Mouse (Mus musculus) midbrain, embryonic 10.5 days (tissue): ENCODE results near the gene H2afj. TPM values are rescaled to one million over a fixed set of nuclear protein-coding genes. Genes with fewer than 3 reads are reported as not detected.

Source experiments
- DNase-seq: peaks from one replicate; pipeline ENCODE4 v3.0.0-alpha.2; 2017; ENCODE audit warnings: low spot score
- H3K27ac ChIP-seq: fragments of 300-500 bp; sonication (generic); replicated peaks from 2 replicates; pipeline ENCODE4 v1.5.1; 2016; ENCODE audit warnings: mild to moderate bottlenecking
- H3K27me3 ChIP-seq: fragments of 300-500 bp; sonication (generic); 2 replicates; pipeline ENCODE4 v1.6.1; 2016; ENCODE audit warnings: low read depth, mild to moderate bottlenecking; ENCODE audit not compliant: poor library complexity, severe bottlenecking
- H3K36me3 ChIP-seq: fragments of 300-500 bp; sonication (generic); 2 replicates; pipeline ENCODE4 v1.6.1; 2016; ENCODE audit warnings: mild to moderate bottlenecking, moderate library complexity
- H3K4me1 ChIP-seq: fragments of 300-500 bp; sonication (generic); 2 replicates; pipeline ENCODE4 v1.6.1; 2016
- H3K4me3 ChIP-seq: fragments of 300-500 bp; sonication (generic); 2 replicates; pipeline ENCODE4 v1.5.1; 2016; ENCODE audit warnings: mild to moderate bottlenecking, moderate library complexity
- H3K9me3 ChIP-seq: fragments of 300-500 bp; sonication (generic); replicated peaks from 2 replicates; pipeline ENCODE4 v1.6.1; 2016; ENCODE audit warnings: mild to moderate bottlenecking
- WGBS: fragments of 180-500 bp; shearing (Covaris S2); methylation state at CpG from one replicate; pipeline ENCODE4 v1.1.7; 2016; 5-methylcytosine and 5-hydroxymethylcytosine counted together
- polyA plus RNA-seq: library from polyadenylated mRNA; unstranded; fragments of >200 nt; fragmentation: Nextera tagmentation; extraction: Ambion mirVana; gene quantifications from 2 replicates; pipeline ENCODE4 v1.2.1, GENCODE M21; 2016

Gene H2afj
- polyA plus RNA-seq, 1 experiment from 2014 or later = 102 TPM

DNA sequence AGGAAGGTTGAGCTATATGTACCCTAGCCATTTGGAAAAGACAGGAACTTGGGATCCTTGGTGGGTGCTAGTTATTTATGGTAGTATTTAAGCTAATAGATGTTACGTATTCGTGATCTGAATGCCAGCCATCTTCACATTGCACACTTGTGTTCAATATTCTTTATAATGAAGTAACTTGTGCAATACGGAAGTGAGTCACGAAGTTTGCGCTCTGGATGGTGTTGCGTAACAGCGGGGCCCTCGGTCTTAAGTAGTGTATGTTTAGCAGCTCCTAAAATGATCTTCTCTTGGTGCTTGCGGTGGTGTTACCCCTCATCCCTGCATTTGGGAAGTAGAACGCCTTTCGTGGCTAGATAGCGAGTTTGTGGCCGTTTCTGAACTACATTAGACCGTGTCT lies 1.0 kb downstream of the H2afj start:
- H3K4me1 ChIP-seq = peaks cover 33% of the 10 kb centered on the region
- peak overlapping the region; percentile 87 for H3K4me3 ChIP-seq
- peaks cover 38% of the 10 kb centered on the region for H3K36me3 ChIP-seq
- H3K27ac ChIP-seq = peak overlapping the region; percentile 85; the same call in 1 of the 2 replicates
- H3K9me3 ChIP-seq = no peaks in the 10 kb centered on the region
- WGBS = 39% methylated on average over 14 of the region's 14 CpGs
- DNase-seq = no peak
- H3K27me3 ChIP-seq = no peaks in the 10 kb centered on the region

DNA sequence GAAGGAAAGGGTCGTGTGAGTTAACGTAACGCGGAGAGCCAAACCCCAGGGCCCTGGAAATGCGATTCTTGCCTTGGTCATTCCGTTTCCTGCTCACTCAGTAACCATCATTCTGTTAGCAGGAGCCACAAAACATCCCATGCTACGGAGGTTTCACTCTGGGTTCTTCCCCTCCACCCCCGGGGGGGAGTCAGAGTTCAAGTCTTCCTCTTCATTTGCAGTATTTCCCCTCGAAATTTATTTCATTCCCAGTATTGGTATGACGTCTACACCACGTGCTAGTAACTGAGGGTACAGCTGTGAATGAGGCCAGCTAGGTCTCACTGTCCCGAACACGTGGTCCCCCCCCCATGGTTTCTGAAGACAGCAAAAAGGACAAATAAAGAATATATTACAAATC lies 1.6 kb downstream of the H2afj start:
- Histone ChIP-seq H3K27me3 (no peaks in the 10 kb centered on the region), H3K9me3 (no peaks in the 10 kb centered on the region), H3K36me3 (peaks cover 44% of the 10 kb centered on the region), H3K27ac (no peak overlapping the region), H3K4me3 (peak overlapping the region; percentile 87; the same call in 1 of the 2 replicates), H3K4me1 (peaks cover 32% of the 10 kb centered on the region)
- 86% methylated on average over 13 of the region's 13 CpGs for WGBS
- DNase-seq = no peak

GRCm38 (mm10) chr6:136811196-136811595 lies 3.2 kb downstream of the H2afj start:
- WGBS = 93% methylated on average over 10 of the region's 10 CpGs
- DNase-seq = no peak
- H3K27me3 ChIP-seq = no peaks in the 10 kb centered on the region
- H3K9me3 ChIP-seq = no peaks in the 10 kb centered on the region
- H3K4me3 ChIP-seq = no peak overlapping the region
- peaks cover 57% of the 10 kb centered on the region for H3K36me3 ChIP-seq
- no peak overlapping the region for H3K27ac ChIP-seq
- H3K4me1 ChIP-seq = peaks cover 27% of the 10 kb centered on the region

DNA sequence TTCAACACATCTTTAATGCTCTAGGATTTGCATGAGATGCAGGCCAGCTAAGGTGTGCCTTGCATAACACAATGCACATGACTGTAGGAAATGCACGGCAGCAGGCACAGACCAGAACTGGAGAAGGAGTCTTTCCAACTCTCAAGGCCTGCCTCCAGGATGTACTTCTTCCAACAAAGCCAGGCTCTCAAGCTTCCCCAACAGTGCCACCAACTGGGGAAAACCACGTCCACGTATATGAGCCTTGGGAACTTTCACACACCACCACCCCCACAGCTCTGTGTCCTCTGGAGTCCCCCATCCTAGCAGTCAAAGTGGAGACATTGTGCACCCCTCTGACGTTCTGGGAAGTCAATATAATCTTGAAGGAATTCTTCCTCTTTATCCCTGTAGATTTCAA lies 5.1 kb downstream of the H2afj start:
- peaks cover 77% of the 10 kb centered on the region for H3K36me3 ChIP-seq
- H3K4me1 ChIP-seq = peaks cover 14% of the 10 kb centered on the region
- H3K27me3 ChIP-seq = no peaks in the 10 kb centered on the region
- no peaks in the 10 kb centered on the region for H3K9me3 ChIP-seq
- no peak overlapping the region for H3K4me3 ChIP-seq
- WGBS = 61% methylated on average over 4 of the region's 4 CpGs
- DNase-seq = no peak
- H3K27ac ChIP-seq = no peak overlapping the region

GRCm38 (mm10) chr6:136815381-136815780 lies 7.3 kb downstream of the H2afj start:
- no peak overlapping the region for H3K27ac ChIP-seq
- DNase-seq = no peak
- H3K4me3 ChIP-seq = no peak overlapping the region
- H3K36me3 ChIP-seq = peaks cover 92% of the 10 kb centered on the region
- no peaks in the 10 kb centered on the region for H3K27me3 ChIP-seq
- WGBS = 96% methylated on average over 7 of the region's 7 CpGs
- H3K4me1 ChIP-seq = no peaks in the 10 kb centered on the region
- no peaks in the 10 kb centered on the region for H3K9me3 ChIP-seq

DNA sequence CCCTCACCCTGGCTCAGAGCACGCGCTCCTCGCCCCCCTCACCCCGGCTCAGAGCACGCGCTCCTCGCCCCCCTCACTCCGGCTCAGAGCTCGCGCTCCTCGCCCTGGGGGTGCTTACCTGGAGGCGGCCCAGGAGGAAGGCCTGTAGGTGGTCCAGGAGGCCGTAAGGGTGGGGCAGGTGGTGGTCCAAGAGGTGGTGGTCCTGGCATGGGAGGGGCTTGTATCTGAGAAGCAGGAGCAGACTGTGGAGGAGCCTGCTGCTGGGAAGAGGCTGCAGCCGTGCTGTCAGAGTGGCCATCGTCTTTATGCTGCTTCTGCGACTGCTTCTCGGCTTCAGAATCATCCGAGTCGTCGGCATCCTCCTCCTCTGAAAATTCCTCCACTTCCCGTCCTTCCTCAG lies 8.8 kb downstream of the H2afj start:
- no peaks in the 10 kb centered on the region for H3K4me1 ChIP-seq
- peaks cover 97% of the 10 kb centered on the region for H3K36me3 ChIP-seq
- no peaks in the 10 kb centered on the region for H3K9me3 ChIP-seq
- H3K27ac ChIP-seq = no peak overlapping the region
- no peak for DNase-seq
- 93% methylated on average over 21 of the region's 21 CpGs for WGBS
- H3K27me3 ChIP-seq = no peaks in the 10 kb centered on the region
- H3K4me3 ChIP-seq = no peak overlapping the region

- Histone ChIP-seq H3K9me3 (no peaks in the 10 kb centered on the region), H3K4me3 (no peak overlapping the region), H3K36me3 (peaks cover 97% of the 10 kb centered on the region), H3K27ac (no peak overlapping the region), H3K27me3 (no peaks in the 10 kb centered on the region), H3K4me1 (no peaks in the 10 kb centered on the region)
- 97% methylated on average over 3 of the region's 3 CpGs for WGBS
- DNase-seq = no peak
Observed at GRCm38 (mm10) chr6:136817549-136817948, 9.5 kb downstream of the H2afj start.

- H3K27me3 ChIP-seq = no peaks in the 10 kb centered on the region
- no peak overlapping the region for H3K27ac ChIP-seq
- no peak for DNase-seq
- WGBS = 96% methylated on average over 21 of the region's 21 CpGs
- H3K4me1 ChIP-seq = no peaks in the 10 kb centered on the region
- H3K4me3 ChIP-seq = no peak overlapping the region
- no peaks in the 10 kb centered on the region for H3K9me3 ChIP-seq
- peaks cover 96% of the 10 kb centered on the region for H3K36me3 ChIP-seq
Observed at GRCm38 (mm10) chr6:136820381-136820780, 12.3 kb downstream of the H2afj start.

- no peaks in the 10 kb centered on the region for H3K27me3 ChIP-seq
- peaks cover 93% of the 10 kb centered on the region for H3K36me3 ChIP-seq
- H3K4me1 ChIP-seq = no peaks in the 10 kb centered on the region
- H3K9me3 ChIP-seq = no peaks in the 10 kb centered on the region
- H3K4me3 ChIP-seq = no peak overlapping the region
- H3K27ac ChIP-seq = no peak overlapping the region
- DNase-seq = no peak
- WGBS = 92% methylated on average over 18 of the region's 18 CpGs
Observed at GRCm38 (mm10) chr6:136821086-136821485, 13.0 kb downstream of the H2afj start.

DNA sequence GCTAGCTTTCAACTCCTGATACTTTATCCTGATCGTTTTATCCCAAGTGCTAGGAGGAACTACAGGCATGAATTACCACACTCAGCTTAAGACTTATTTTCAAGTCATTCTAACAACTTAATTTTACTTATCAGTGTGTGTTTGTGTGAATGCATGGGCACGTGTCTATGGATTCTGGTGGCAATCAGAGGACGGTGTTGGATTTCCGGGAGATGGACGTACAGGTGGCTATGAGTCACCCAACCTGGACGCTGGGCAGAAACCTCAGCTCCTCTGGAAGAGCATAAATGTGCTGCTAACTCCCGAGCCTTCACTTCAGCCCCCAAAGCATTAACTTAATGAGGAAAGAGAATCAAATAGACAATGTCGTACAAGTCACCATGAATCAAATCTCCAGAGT lies 16.9 kb downstream of the H2afj start:
- DNase-seq = no peak
- Histone ChIP-seq H3K27ac (no peak overlapping the region), H3K4me1 (peaks cover 14% of the 10 kb centered on the region), H3K36me3 (peaks cover 56% of the 10 kb centered on the region), H3K27me3 (no peaks in the 10 kb centered on the region), H3K4me3 (no peak overlapping the region), H3K9me3 (no peaks in the 10 kb centered on the region)
- WGBS = 95% methylated on average over 8 of the region's 8 CpGs

- peak overlapping the region; percentile 97 for H3K27ac ChIP-seq
- H3K4me3 ChIP-seq = peak overlapping the region; percentile 100
- no peaks in the 10 kb centered on the region for H3K9me3 ChIP-seq
- peaks cover 34% of the 10 kb centered on the region for H3K36me3 ChIP-seq
- DNase-seq = no peak
- H3K4me1 ChIP-seq = peaks cover 14% of the 10 kb centered on the region
- WGBS = 26% methylated on average over 7 of the region's 7 CpGs
- peaks cover 4% of the 10 kb centered on the region; the same call in 1 of the 2 replicates for H3K27me3 ChIP-seq
Observed at GRCm38 (mm10) chr6:136827116-136827515, 19.1 kb downstream of the H2afj start.

DNA sequence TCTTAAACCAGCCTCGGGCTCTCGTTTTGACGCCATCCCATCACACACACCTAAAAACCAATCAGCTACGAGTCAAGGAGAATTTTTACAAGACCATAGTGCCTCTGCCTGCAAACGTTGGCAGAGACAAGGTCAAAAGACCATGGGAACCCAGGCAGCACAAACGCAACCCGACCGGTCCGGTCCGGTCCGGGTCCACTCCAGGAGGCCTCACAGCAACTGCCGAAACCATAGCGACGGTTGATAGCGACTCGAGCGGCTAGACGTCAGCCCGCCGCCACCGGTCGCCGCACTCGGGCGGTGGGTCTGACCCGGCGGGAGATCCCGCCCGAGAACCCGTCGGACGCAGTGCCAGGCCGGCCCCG lies 19.5 kb downstream of the H2afj start, which contains the start of gene BC049715:
TSS of gene BC049715 (plus strand) at position 111 of the 365 bp plus-strand sequence.
- WGBS = under 1% methylated on average over 34 of the region's 34 CpGs
- DNase-seq = no peak
- H3K27me3 ChIP-seq = peaks cover 4% of the 10 kb centered on the region; the same call in 1 of the 2 replicates

DNA sequence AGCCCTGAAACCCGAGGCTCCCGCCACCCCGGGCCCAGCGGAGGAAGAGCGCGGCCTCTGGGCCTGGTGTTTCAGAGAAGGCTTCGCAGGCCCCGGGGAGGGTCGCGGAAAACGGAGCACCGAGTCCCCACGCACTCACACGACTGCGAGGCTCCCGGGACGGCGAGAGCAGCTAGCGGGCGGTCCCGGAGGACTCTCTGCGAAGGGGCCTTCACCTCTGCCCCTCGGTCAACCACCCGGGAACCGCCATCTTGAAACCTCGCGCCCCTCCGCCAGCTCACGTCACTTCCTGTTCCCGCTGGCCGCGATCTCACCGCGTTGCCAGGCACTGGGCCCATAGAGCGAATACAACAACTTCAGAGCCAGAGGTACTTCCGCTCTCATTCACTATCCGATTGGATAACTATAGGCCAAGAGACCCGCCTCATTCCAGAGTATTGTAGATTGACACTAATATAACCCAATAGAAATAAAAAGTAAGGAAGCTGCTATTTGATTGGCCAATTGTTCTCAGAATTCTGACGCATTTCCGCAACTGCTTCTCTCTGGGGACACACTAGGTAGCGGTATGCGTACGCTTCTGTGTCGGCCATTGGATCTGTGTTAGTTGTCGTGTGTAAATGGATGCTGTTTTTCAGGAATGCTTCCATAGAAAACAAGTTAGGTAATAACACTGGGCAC lies 20.0 kb downstream of the H2afj start, which contains the start of gene Wbp11:
TSS of gene Wbp11 (minus strand) at position 353 of the 681 bp plus-strand sequence.
- Histone ChIP-seq H3K9me3 (no peaks in the 10 kb centered on the region), H3K36me3 (peaks cover 25% of the 10 kb centered on the region), H3K27me3 (peaks cover 4% of the 10 kb centered on the region; the same call in 1 of the 2 replicates), H3K4me1 (peaks cover 14% of the 10 kb centered on the region), H3K4me3 (peak within 1 kb of the TSS; percentile 100), H3K27ac (peak within 1 kb of the TSS; percentile 97)
- DNase-seq = peak; percentile 96
- 1% methylated on average over 45 of the region's 45 CpGs for WGBS

More for the DNA sequence above, 19.5 kb downstream of the H2afj start, which contains the start of gene BC049715:
- no peaks in the 10 kb centered on the region for H3K9me3 ChIP-seq
- H3K4me3 ChIP-seq = peak within 1 kb of the TSS; percentile 100
- peaks cover 31% of the 10 kb centered on the region for H3K36me3 ChIP-seq
- peaks cover 14% of the 10 kb centered on the region for H3K4me1 ChIP-seq
- H3K27ac ChIP-seq = peak within 1 kb of the TSS; percentile 97
